Mouse (Mus musculus): ENCODE results near the gene Ulk4. TPM values are rescaled to one million over a fixed set of nuclear protein-coding genes. Genes with fewer than 3 reads are reported as not detected.

The Ulk4 gene
- total and polyA plus RNA-seq, 3 experiments: 26.6 to 31.1 TPM; not detected in 1

GRCm38 (mm10) chr9:121164607-121165006 lies 112.4 kb downstream of the Ulk4 start:
- Histone ChIP-seq H3K27ac (ENCODE audit: control insufficient read depth, low read depth, low read length) (no peak overlapping the region), H3K9me3 (replicated peaks; ENCODE audit: insufficient read depth, low read length) (no peaks in the 10 kb centered on the region), H3K9ac (ENCODE audit: control insufficient read depth, low read depth, low read length, poor library complexity, severe bottlenecking) (no peak overlapping the region), H3K36me3 (ENCODE audit: control insufficient read depth in 1 of 2, insufficient read depth in 2 of 2, low read length in 2 of 2) (no peaks in the 10 kb centered on the region), H3K4me1 (ENCODE audit: control insufficient read depth in 1 of 2, insufficient read depth in 2 of 2, low read length in 2 of 2) (no peaks in the 10 kb centered on the region), H3K79me2 (ENCODE audit: control insufficient read depth, insufficient read depth, low read length, poor library complexity) (no peaks in the 10 kb centered on the region), H3K27me3 (ENCODE audit: control insufficient read depth in 1 of 2, insufficient read depth in 2 of 2, low read length in 2 of 2) (no peaks in the 10 kb centered on the region), H3K4me3 (ENCODE audit: control insufficient read depth in 1 of 2, insufficient read depth in 1 of 2, low read depth in 2 of 2, low read length in 2 of 2) (no peak overlapping the region)
- no peak for DNase-seq (ENCODE audit: low read depth, low spot score)
- TF ChIP-seq USF2 (IDR thresholded peaks at IDR 0.05; ENCODE audit: borderline replicate concordance in 1 of 2, insufficient read depth in 1 of 2, low read depth in 1 of 2, low read length in 2 of 2): no peak
- no peak for TF ChIP-seq SIN3A (IDR thresholded peaks at IDR 0.05; ENCODE audit: low read length)
- no peak for TF ChIP-seq GATA1 (IDR thresholded peaks at IDR 0.05; ENCODE audit: low read depth, low read length)
- no peak for TF ChIP-seq NELFE (IDR thresholded peaks at IDR 0.05; ENCODE audit: low read depth, low read length)
- no peak for TF ChIP-seq MYB (IDR thresholded peaks at IDR 0.05; ENCODE audit: low read depth, low read length)
- TF ChIP-seq HCFC1 (IDR thresholded peaks at IDR 0.05; ENCODE audit: low read depth, low read length): no peak

GRCm38 (mm10) chr9:121162789-121163188 lies 114.2 kb downstream of the Ulk4 start:
- Histone ChIP-seq H3K79me2 (ENCODE audit: control insufficient read depth, insufficient read depth, low read length, poor library complexity) (no peaks in the 10 kb centered on the region), H3K9ac (ENCODE audit: control insufficient read depth, low read depth, low read length, poor library complexity, severe bottlenecking) (no peak overlapping the region), H3K36me3 (ENCODE audit: control insufficient read depth in 1 of 2, insufficient read depth in 2 of 2, low read length in 2 of 2) (no peaks in the 10 kb centered on the region), H3K4me3 (ENCODE audit: control insufficient read depth in 1 of 2, insufficient read depth in 1 of 2, low read depth in 2 of 2, low read length in 2 of 2) (no peak overlapping the region), H3K27me3 (ENCODE audit: control insufficient read depth in 1 of 2, insufficient read depth in 2 of 2, low read length in 2 of 2) (no peaks in the 10 kb centered on the region), H3K9me3 (replicated peaks; ENCODE audit: insufficient read depth, low read length) (no peaks in the 10 kb centered on the region), H3K27ac (ENCODE audit: control insufficient read depth, low read depth, low read length) (no peak overlapping the region), H3K4me1 (ENCODE audit: control insufficient read depth in 1 of 2, insufficient read depth in 2 of 2, low read length in 2 of 2) (no peaks in the 10 kb centered on the region)
- peak; percentile 61 for DNase-seq (ENCODE audit: low read depth, low spot score)
- TF ChIP-seq MYC (IDR thresholded peaks at IDR 0.05; ENCODE audit: low read depth, low read length): 0 out of 2 replicates have a peak, but pooled peaks have one; percentile 41
- TF ChIP-seq CTCF (IDR thresholded peaks at IDR 0.05 in 2 of 3, conservative IDR thresholded peaks at IDR 0.05 in 1 of 3; ENCODE audit: control insufficient read depth in 1 of 3, insufficient read depth in 1 of 3, low read depth in 2 of 3, low read length in 3 of 3, poor library complexity in 1 of 3, severe bottlenecking in 1 of 3): peak; percentile 42 to 68 (median 53)
- TF ChIP-seq RAD21 (IDR thresholded peaks at IDR 0.05; ENCODE audit: low read depth, low read length): peak; percentile 14; the same call in 1 of the 2 replicates
- TF ChIP-seq SMC3 (IDR thresholded peaks at IDR 0.05; ENCODE audit: low read depth, low read length): peak; percentile 57
- TF ChIP-seq MXI1 (IDR thresholded peaks at IDR 0.05; ENCODE audit: low read depth, low read length): no peak
- TF ChIP-seq MYB (IDR thresholded peaks at IDR 0.05; ENCODE audit: low read depth, low read length): no peak
- no peak for TF ChIP-seq POLR2AphosphoS2 (IDR thresholded peaks at IDR 0.05; ENCODE audit: low read length)

GRCm38 (mm10) chr9:121161818-121162565 lies 115.0 kb downstream of the Ulk4 start:
- H3K36me3 ChIP-seq (ENCODE audit: control insufficient read depth in 1 of 2, insufficient read depth in 2 of 2, low read length in 2 of 2): no peaks in the 10 kb centered on the region
- no peak overlapping the region for H3K9ac ChIP-seq (ENCODE audit: control insufficient read depth, low read depth, low read length, poor library complexity, severe bottlenecking)
- H3K27ac ChIP-seq (ENCODE audit: control insufficient read depth, low read depth, low read length): no peak overlapping the region
- H3K79me2 ChIP-seq (ENCODE audit: control insufficient read depth, insufficient read depth, low read length, poor library complexity): no peaks in the 10 kb centered on the region
- H3K27me3 ChIP-seq (ENCODE audit: control insufficient read depth in 1 of 2, insufficient read depth in 2 of 2, low read length in 2 of 2): no peaks in the 10 kb centered on the region
- no peaks in the 10 kb centered on the region for H3K9me3 ChIP-seq (replicated peaks; ENCODE audit: insufficient read depth, low read length)
- no peak for DNase-seq (ENCODE audit: low read depth, low spot score)
- TF ChIP-seq HCFC1 (IDR thresholded peaks at IDR 0.05; ENCODE audit: low read depth, low read length): no peak
- TF ChIP-seq RAD21 (IDR thresholded peaks at IDR 0.05; ENCODE audit: low read depth, low read length): no peak
- TF ChIP-seq ELF1 (IDR thresholded peaks at IDR 0.05; ENCODE audit: low read depth, low read length): no peak
- no peak for TF ChIP-seq CTCF (IDR thresholded peaks at IDR 0.05 in 2 of 3, conservative IDR thresholded peaks at IDR 0.05 in 1 of 3; ENCODE audit: control insufficient read depth in 1 of 3, insufficient read depth in 1 of 3, low read depth in 2 of 3, low read length in 3 of 3, poor library complexity in 1 of 3, severe bottlenecking in 1 of 3)
- TF ChIP-seq ETS1 (IDR thresholded peaks at IDR 0.05; ENCODE audit: low read depth, low read length): no peak
- no peak for TF ChIP-seq KAT2A (conservative IDR thresholded peaks at IDR 0.05; ENCODE audit: low read depth, low read length)
- no peak for TF ChIP-seq ZMIZ1 (IDR thresholded peaks at IDR 0.05; ENCODE audit: low read depth, low read length)
- no peak for TF ChIP-seq MYC (IDR thresholded peaks at IDR 0.05; ENCODE audit: low read depth, low read length)
- no peak for TF ChIP-seq JUND (IDR thresholded peaks at IDR 0.05; ENCODE audit: low read depth, low read length)
- no peak for TF ChIP-seq EP300 (IDR thresholded peaks at IDR 0.05; ENCODE audit: low read depth in 1 of 2, low read length in 2 of 2)
- TF ChIP-seq TCF12 (IDR thresholded peaks at IDR 0.05; ENCODE audit: low read depth, low read length): no peak
- no peak for TF ChIP-seq MAZ (IDR thresholded peaks at IDR 0.05; ENCODE audit: low read depth, low read length)
- no peaks in the 10 kb centered on the region for H3K4me1 ChIP-seq (ENCODE audit: control insufficient read depth in 1 of 2, insufficient read depth in 2 of 2, low read length in 2 of 2)
- no peak overlapping the region for H3K4me3 ChIP-seq (ENCODE audit: control insufficient read depth in 1 of 2, insufficient read depth in 1 of 2, low read depth in 2 of 2, low read length in 2 of 2)
